Mouse (Mus musculus) myocyte (in vitro differentiated cells): ENCODE data around the gene Hrg.

ENCODE experiments used
- CEBPB ChIP-seq: IDR thresholded peaks from 2 replicates; pipeline ENCODE4 v1.6.1; 2011; ENCODE audit warnings: mild to moderate bottlenecking, moderate library complexity; ENCODE audit not compliant: poor library complexity, insufficient read depth, severe bottlenecking
- E2F4 ChIP-seq: IDR thresholded peaks from one replicate; pipeline ENCODE4 v1.6.1; 2011; ENCODE audit warnings: mild to moderate bottlenecking, control low read depth, moderate library complexity; ENCODE audit not compliant: insufficient read depth
- MAX ChIP-seq: IDR thresholded peaks from one replicate; pipeline ENCODE4 v1.6.1; 2011; ENCODE audit warnings: low read depth, mild to moderate bottlenecking, control low read depth
- MYOD1 ChIP-seq, 3 experiments: IDR thresholded peaks; one replicate each; pipeline ENCODE4 v1.6.1; 2011; ENCODE audit warnings: control low read depth in 2 of 3, low read depth in 2 of 3, mild to moderate bottlenecking in 2 of 3, moderate library complexity in 1 of 3; ENCODE audit not compliant: insufficient read length in 2 of 3, control insufficient read depth in 1 of 3
- MYOG ChIP-seq, 3 experiments: IDR thresholded peaks; one replicate each; pipeline ENCODE4 v1.6.1; 2011; ENCODE audit warnings: control low read depth in 2 of 3, low read depth in 2 of 3, mild to moderate bottlenecking in 2 of 3; ENCODE audit not compliant: insufficient read length in 2 of 3, control insufficient read depth in 1 of 3, insufficient read depth in 1 of 3
- POLR2A ChIP-seq: IDR thresholded peaks from one replicate; pipeline ENCODE4 v1.6.1; 2011; ENCODE audit warnings: low read depth, mild to moderate bottlenecking, control low read depth, moderate library complexity; ENCODE audit not compliant: insufficient read length
- POLR2AphosphoS2 ChIP-seq: IDR thresholded peaks from one replicate; pipeline ENCODE4 v1.6.1; 2011; ENCODE audit warnings: low read depth, control low read depth; ENCODE audit not compliant: insufficient read length
- REST ChIP-seq: IDR thresholded peaks from one replicate; pipeline ENCODE4 v1.6.1; 2011; ENCODE audit warnings: mild to moderate bottlenecking, control low read depth, moderate library complexity; ENCODE audit not compliant: insufficient read depth, insufficient read length
- TCF12 ChIP-seq: IDR thresholded peaks from one replicate; pipeline ENCODE4 v1.6.1; 2011; ENCODE audit warnings: mild to moderate bottlenecking, control low read depth; ENCODE audit not compliant: poor library complexity, insufficient read depth, severe bottlenecking
- TCF3 ChIP-seq: IDR thresholded peaks from one replicate; pipeline ENCODE4 v1.6.1; 2011; ENCODE audit warnings: low read depth, control low read depth; ENCODE audit not compliant: insufficient read length
- USF1 ChIP-seq: IDR thresholded peaks from one replicate; pipeline ENCODE4 v1.6.1; 2011; ENCODE audit warnings: low read depth, mild to moderate bottlenecking, control low read depth, moderate library complexity

- TF ChIP-seq POLR2A (no peak), MAX (no peak), POLR2AphosphoS2 (no peak), MYOG (IDR thresholded peaks at IDR 0.05; ENCODE audit: control insufficient read depth in 1 of 3, insufficient read depth in 1 of 3, insufficient read length in 2 of 3, low read depth in 2 of 3) (no peak), USF1 (no peak), E2F4 (no peak), REST (no peak), TCF12 (no peak), MYOD1 (IDR thresholded peaks at IDR 0.05; ENCODE audit: control insufficient read depth in 1 of 3, insufficient read length in 2 of 3, low read depth in 2 of 3) (no peak), CEBPB (no peak), TCF3 (no peak)
Measured at GRCm38 (mm10) chr16:22963293-22963692, 12.4 kb downstream of the Hrg start.
